Comparison of ENCODE assay signal across 16 mouse cellular contexts in genomic region chr4:148218238-148218637, GRCm38 (mm10). TPM values are rescaled to one million over a fixed set of nuclear protein-coding genes. Genes with fewer than 3 reads are reported as not detected.
DNase-seq lines count a peak whose midpoint lies in the region; ATAC-seq and TF ChIP-seq lines count a peak whose summit lies in the region.
"Had no signal": no experiment of that assay in that cellular context is flagged by ENCODE, and none has a peak within 500 bp of the region (broad histone marks: within the 10 kb centered on the region; RNA-seq: fewer than 3 reads in every experiment).

No protein-coding gene starts in this region.

- no peak overlapping the region for H3K4me3 ChIP-seq in kidney, adult 2 months (ENCODE audit: insufficient read depth, low read depth, low read length)
- no peak overlapping the region for H3K4me3 ChIP-seq in midbrain, embryonic 14.5 days (replicated peaks; ENCODE audit: low read depth, low read length)
- H3K4me3 ChIP-seq in midbrain, embryonic 15.5 days, result no peak overlapping the region
- no peak overlapping the region for H3K4me3 ChIP-seq in hindbrain, embryonic 15.5 days
- no peak overlapping the region for H3K4me3 ChIP-seq in neural tube, embryonic 15.5 days (replicated peaks)
- H3K4me3 ChIP-seq: liver, embryonic 15.5 days had no signal

- no peaks in the 10 kb centered on the region for H3K4me1 ChIP-seq in kidney, adult 2 months (ENCODE audit: control insufficient read depth, insufficient read depth, low read length)
- H3K4me1 ChIP-seq in midbrain, embryonic 14.5 days (ENCODE audit: control insufficient read depth, insufficient read depth, low read length), result peaks cover 28% of the 10 kb centered on the region
- H3K4me1 ChIP-seq in midbrain, embryonic 15.5 days, result peaks cover 27% of the 10 kb centered on the region
- H3K4me1 ChIP-seq in hindbrain, embryonic 15.5 days (replicated peaks), result peaks cover 38% of the 10 kb centered on the region
- H3K4me1 ChIP-seq in neural tube, embryonic 15.5 days, result peaks cover 31% of the 10 kb centered on the region

- ATAC-seq in midbrain, embryonic 14.5 days (ENCODE audit: low FRiP score, low TSS enrichment), result no peak
- no peak for ATAC-seq in midbrain, embryonic 15.5 days (replicated peaks)
- ATAC-seq in hindbrain, embryonic 15.5 days (ENCODE audit: low FRiP score, low read depth), result no peak
- ATAC-seq in neural tube, embryonic 15.5 days (ENCODE audit: low FRiP score), result peak; percentile 45; the same call in 1 of the 2 replicates

- H3K27me3 ChIP-seq in kidney, adult 2 months (replicated peaks; ENCODE audit: control insufficient read depth, insufficient read depth, low read length), result no peaks in the 10 kb centered on the region
- H3K27me3 ChIP-seq in midbrain, embryonic 14.5 days (ENCODE audit: control insufficient read depth, insufficient read depth, low read length), result peaks cover 10% of the 10 kb centered on the region; the same call in 1 of the 2 replicates
- no peaks in the 10 kb centered on the region; the same call in 1 of the 2 replicates for H3K27me3 ChIP-seq in midbrain, embryonic 15.5 days (replicated peaks)
- H3K27me3 ChIP-seq in hindbrain, embryonic 15.5 days, result no peaks in the 10 kb centered on the region
- peaks cover 5% of the 10 kb centered on the region; the same call in 1 of the 2 replicates for H3K27me3 ChIP-seq in neural tube, embryonic 15.5 days (replicated peaks)

- TF ChIP-seq POLR2A in kidney, adult 2 months (IDR thresholded peaks at IDR 0.05; ENCODE audit: low read depth, low read length), result no peak

- H3K27ac ChIP-seq in kidney, adult 2 months (ENCODE audit: insufficient read depth, low read depth, low read length), result no peak overlapping the region
- no peak overlapping the region for H3K27ac ChIP-seq in midbrain, embryonic 14.5 days (replicated peaks; ENCODE audit: low read depth, low read length)
- H3K27ac ChIP-seq in midbrain, embryonic 15.5 days, result no peak overlapping the region
- 0 out of 2 replicates have a peak overlapping the region, but pooled peaks have one; percentile 16 for H3K27ac ChIP-seq in hindbrain, embryonic 15.5 days (replicated peaks)
- peak overlapping the region; percentile 63 for H3K27ac ChIP-seq in neural tube, embryonic 15.5 days (replicated peaks)
- H3K27ac ChIP-seq: liver, embryonic 15.5 days had no signal

- no peaks in the 10 kb centered on the region for H3K36me3 ChIP-seq in kidney, adult 2 months (ENCODE audit: control insufficient read depth, insufficient read depth, low read length)
- no peaks in the 10 kb centered on the region for H3K36me3 ChIP-seq in midbrain, embryonic 14.5 days (ENCODE audit: control insufficient read depth, insufficient read depth, low read length)
- no peaks in the 10 kb centered on the region for H3K36me3 ChIP-seq in midbrain, embryonic 15.5 days (replicated peaks)
- no peaks in the 10 kb centered on the region for H3K36me3 ChIP-seq in hindbrain, embryonic 15.5 days
- no peaks in the 10 kb centered on the region for H3K36me3 ChIP-seq in neural tube, embryonic 15.5 days
- H3K36me3 ChIP-seq: liver, embryonic 15.5 days had no signal

- H3K9ac ChIP-seq in midbrain, embryonic 14.5 days (replicated peaks; ENCODE audit: low read length), result no peak overlapping the region
- H3K9ac ChIP-seq in midbrain, embryonic 15.5 days, result no peak overlapping the region
- no peak overlapping the region for H3K9ac ChIP-seq in hindbrain, embryonic 15.5 days
- no peak overlapping the region for H3K9ac ChIP-seq in neural tube, embryonic 15.5 days (replicated peaks)
- H3K9ac ChIP-seq: liver, embryonic 15.5 days had no signal

- 7% methylated on average over 10 of the region's 10 CpGs for WGBS in kidney, adult 2 months
- 38% methylated on average over 10 of the region's 10 CpGs for WGBS in midbrain, embryonic 14.5 days
- 32% methylated on average over 10 of the region's 10 CpGs for WGBS in midbrain, embryonic 15.5 days
- 15% methylated on average over 10 of the region's 10 CpGs for WGBS in hindbrain, embryonic 15.5 days
- WGBS in neural tube, embryonic 15.5 days, result 3% methylated on average over 10 of the region's 10 CpGs

- no peak overlapping the region for H3K4me2 ChIP-seq in midbrain, embryonic 14.5 days (ENCODE audit: low read length)
- H3K4me2 ChIP-seq in midbrain, embryonic 15.5 days, result no peak overlapping the region
- no peak overlapping the region for H3K4me2 ChIP-seq in hindbrain, embryonic 15.5 days
- H3K4me2 ChIP-seq in neural tube, embryonic 15.5 days, result no peak overlapping the region
- H3K4me2 ChIP-seq: liver, embryonic 15.5 days had no signal

- H3K9me3 ChIP-seq in midbrain, embryonic 14.5 days (ENCODE audit: control insufficient read depth, low read length), result no peaks in the 10 kb centered on the region
- no peaks in the 10 kb centered on the region for H3K9me3 ChIP-seq in midbrain, embryonic 15.5 days
- no peaks in the 10 kb centered on the region for H3K9me3 ChIP-seq in hindbrain, embryonic 15.5 days
- no peaks in the 10 kb centered on the region for H3K9me3 ChIP-seq in neural tube, embryonic 15.5 days (replicated peaks)
- H3K9me3 ChIP-seq: liver, embryonic 15.5 days had no signal

- peak; percentile 10 for DNase-seq in kidney, postnatal 10 days
- no peak for DNase-seq in kidney, adult 2 months
- peak; percentile 27 for DNase-seq in midbrain, embryonic 14.5 days
- DNase-seq in heart, postnatal 4 days, result no peak
- DNase-seq: adrenal gland, postnatal 36 days; cerebellum, adult 9-11 months; kidney, adult 11 months; layer of hippocampus, postnatal 36 days; lung, postnatal 14 days; thymus, postnatal 14 days had no signal

- no peak for TF ChIP-seq CTCF in kidney, adult 2 months (conservative IDR thresholded peaks at IDR 0.05; ENCODE audit: insufficient read depth, insufficient read length, low read depth, low read length)

RNA-seq across cellular contexts. Expression of gene Fbxo2, which starts 57.8 kb away (rescaled TPM):
- 1.5 and 2.3 TPM in 2 replicates for polyA plus RNA-seq in kidney, adult 2 months (2012; rRNA removed)
- polyA plus RNA-seq in midbrain, embryonic 14.5 days (2014; fragmentation: Nextera tagmentation; extraction: Ambion mirVana), result 3.2 and 4.0 TPM in 2 replicates
- polyA plus RNA-seq in midbrain, embryonic 15.5 days (2015; fragmentation: Nextera tagmentation; extraction: Ambion mirVana), result 5.9 and 6.2 TPM in 2 replicates
- 21.4 and 23.4 TPM in 2 replicates for polyA plus RNA-seq in hindbrain, embryonic 15.5 days (2015; fragmentation: Nextera tagmentation; extraction: Ambion mirVana)
- 17.2 and 19.0 TPM in 2 replicates for polyA plus RNA-seq in neural tube, embryonic 15.5 days (2015; fragmentation: Nextera tagmentation; extraction: Ambion mirVana)
- total RNA-seq in heart, postnatal 4 days (2021), result under 1 TPM in 1 of 2 experiments, not detected in 1; 0.27 TPM
- total RNA-seq: hematopoietic stem cell, adult 5-6 weeks had no signal
- polyA plus RNA-seq: heart, embryonic 14.5 days had no signal

RNA-seq across cellular contexts. Expression of gene Fbxo44, which starts 58.0 kb away (rescaled TPM):
- 29.8 and 45.7 TPM in 2 replicates for polyA plus RNA-seq in kidney, adult 2 months (2012; rRNA removed)
- polyA plus RNA-seq in midbrain, embryonic 14.5 days (2014; fragmentation: Nextera tagmentation; extraction: Ambion mirVana), result 102 and 106 TPM in 2 replicates
- 93.3 and 97.6 TPM in 2 replicates for polyA plus RNA-seq in midbrain, embryonic 15.5 days (2015; fragmentation: Nextera tagmentation; extraction: Ambion mirVana)
- polyA plus RNA-seq in hindbrain, embryonic 15.5 days (2015; fragmentation: Nextera tagmentation; extraction: Ambion mirVana), result 93.3 and 96.0 TPM in 2 replicates
- polyA plus RNA-seq in neural tube, embryonic 15.5 days (2015; fragmentation: Nextera tagmentation; extraction: Ambion mirVana), result 89.4 and 104 TPM in 2 replicates
- 10 to 100 TPM; 18.2 to 22.7 TPM for total RNA-seq in heart, postnatal 4 days (2021)

Comparison
In these comparisons a context has a peak if more than half of its experiments do, and no peak if none do; other contexts are left out.
1. DNase-seq: peak in kidney, postnatal 10 days (single experiment) and midbrain, embryonic 14.5 days (single experiment); none in kidney, adult 2 months (single experiment) and heart, postnatal 4 days (single experiment).
2. H3K27ac ChIP-seq: peak in hindbrain, embryonic 15.5 days (single experiment) and neural tube, embryonic 15.5 days (single experiment); none in kidney, adult 2 months (single experiment), midbrain, embryonic 14.5 days (single experiment) and midbrain, embryonic 15.5 days (single experiment).